Mouse (Mus musculus): ENCODE results near the gene Nubpl. TPM values are rescaled to one million over a fixed set of nuclear protein-coding genes. Genes with fewer than 3 reads are reported as not detected.

Nubpl gene
- polyA plus RNA-seq, 1 experiment from 2014 or later, result 6.3 TPM

- 9% methylated on average over 1 of the region's 1 CpGs for WGBS
- Histone ChIP-seq H3K4me2 (replicated peaks) (no peak overlapping the region), H3K9ac (no peak overlapping the region), H3K36me3 (replicated peaks; ENCODE audit: control insufficient read depth, insufficient read depth) (no peaks in the 10 kb centered on the region), H3K9me3 (ENCODE audit: control insufficient read depth, low read length) (no peaks in the 10 kb centered on the region), H3K27ac (no peak overlapping the region), H3K4me3 (replicated peaks; ENCODE audit: low read length) (no peak overlapping the region), H3K4me1 (replicated peaks; ENCODE audit: control insufficient read depth, insufficient read depth, low read length) (no peaks in the 10 kb centered on the region), H3K27me3 (ENCODE audit: control insufficient read depth, insufficient read depth, low read length) (no peaks in the 10 kb centered on the region)
- DNase-seq (ENCODE audit: low spot score) (no peak), ATAC-seq (ENCODE audit: low FRiP score) (no peak)
Measured at GRCm38 (mm10) chr12:52276320-52276719, 178.8 kb downstream of the Nubpl start.

GRCm38 (mm10) chr12:52281232-52281631, 183.7 kb downstream of the Nubpl start:
- Histone ChIP-seq H3K27ac (no peak overlapping the region), H3K9me3 (ENCODE audit: control insufficient read depth, low read length) (no peaks in the 10 kb centered on the region), H3K4me2 (replicated peaks) (no peak overlapping the region), H3K4me1 (replicated peaks; ENCODE audit: control insufficient read depth, insufficient read depth, low read length) (no peaks in the 10 kb centered on the region), H3K4me3 (replicated peaks; ENCODE audit: low read length) (no peak overlapping the region), H3K36me3 (replicated peaks; ENCODE audit: control insufficient read depth, insufficient read depth) (no peaks in the 10 kb centered on the region), H3K9ac (no peak overlapping the region), H3K27me3 (ENCODE audit: control insufficient read depth, insufficient read depth, low read length) (no peaks in the 10 kb centered on the region)
- WGBS, result 83% methylated on average over 1 of the region's 1 CpGs
- ATAC-seq (ENCODE audit: low FRiP score) (no peak), DNase-seq (ENCODE audit: low spot score) (no peak)

GRCm38 (mm10) chr12:52284471-52284870, 186.9 kb downstream of the Nubpl start:
- no peak overlapping the region for H3K4me3 ChIP-seq (replicated peaks; ENCODE audit: low read length)
- no peaks in the 10 kb centered on the region for H3K27me3 ChIP-seq (ENCODE audit: control insufficient read depth, insufficient read depth, low read length)
- H3K27ac ChIP-seq, result no peak overlapping the region
- H3K4me2 ChIP-seq (replicated peaks), result no peak overlapping the region
- no peak overlapping the region for H3K9ac ChIP-seq
- H3K36me3 ChIP-seq (replicated peaks; ENCODE audit: control insufficient read depth, insufficient read depth), result no peaks in the 10 kb centered on the region
- DNase-seq (ENCODE audit: low spot score) (no peak), ATAC-seq (ENCODE audit: low FRiP score) (no peak)
- peaks cover 7% of the 10 kb centered on the region; the same call in 1 of the 2 replicates for H3K4me1 ChIP-seq (replicated peaks; ENCODE audit: control insufficient read depth, insufficient read depth, low read length)
- H3K9me3 ChIP-seq (ENCODE audit: control insufficient read depth, low read length), result no peaks in the 10 kb centered on the region

- H3K4me1 ChIP-seq (replicated peaks; ENCODE audit: control insufficient read depth, insufficient read depth, low read length), result peaks cover 7% of the 10 kb centered on the region; the same call in 1 of the 2 replicates
Measured at GRCm38 (mm10) chr12:52286802-52287201, 189.3 kb downstream of the Nubpl start.

GRCm38 (mm10) chr12:52288537-52288936, 191.0 kb downstream of the Nubpl start:
- Histone ChIP-seq H3K4me2 (replicated peaks) (no peak overlapping the region), H3K4me3 (replicated peaks; ENCODE audit: low read length) (no peak overlapping the region), H3K4me1 (replicated peaks; ENCODE audit: control insufficient read depth, insufficient read depth, low read length) (peaks cover 7% of the 10 kb centered on the region; the same call in 1 of the 2 replicates), H3K27me3 (ENCODE audit: control insufficient read depth, insufficient read depth, low read length) (no peaks in the 10 kb centered on the region), H3K9me3 (ENCODE audit: control insufficient read depth, low read length) (no peaks in the 10 kb centered on the region), H3K9ac (no peak overlapping the region), H3K36me3 (replicated peaks; ENCODE audit: control insufficient read depth, insufficient read depth) (no peaks in the 10 kb centered on the region), H3K27ac (0 out of 2 replicates have a peak overlapping the region, but pooled peaks have one; percentile 38)
- WGBS, result 81% methylated on average over 4 of the region's 4 CpGs
- ATAC-seq (ENCODE audit: low FRiP score) (no peak), DNase-seq (ENCODE audit: low spot score) (no peak)

More at GRCm38 (mm10) chr12:52286802-52287201, 189.3 kb downstream of the Nubpl start:
- Histone ChIP-seq H3K9me3 (ENCODE audit: control insufficient read depth, low read length) (no peaks in the 10 kb centered on the region), H3K36me3 (replicated peaks; ENCODE audit: control insufficient read depth, insufficient read depth) (no peaks in the 10 kb centered on the region), H3K9ac (no peak overlapping the region), H3K4me2 (replicated peaks) (no peak overlapping the region), H3K27ac (no peak overlapping the region), H3K27me3 (ENCODE audit: control insufficient read depth, insufficient read depth, low read length) (no peaks in the 10 kb centered on the region), H3K4me3 (replicated peaks; ENCODE audit: low read length) (no peak overlapping the region)
- ATAC-seq (ENCODE audit: low FRiP score), result no peak
- 69% methylated on average over 3 of the region's 3 CpGs for WGBS
- DNase-seq (ENCODE audit: low spot score), result no peak

- DNase-seq (ENCODE audit: low spot score) (peak; percentile 62), ATAC-seq (ENCODE audit: low FRiP score) (0 out of 2 replicates have a peak, but pooled peaks have one; percentile 37)
- Histone ChIP-seq H3K4me1 (replicated peaks; ENCODE audit: control insufficient read depth, insufficient read depth, low read length) (peaks cover 11% of the 10 kb centered on the region), H3K9ac (no peak overlapping the region), H3K27ac (peak overlapping the region; percentile 38; the same call in 1 of the 2 replicates), H3K4me2 (replicated peaks) (no peak overlapping the region), H3K27me3 (ENCODE audit: control insufficient read depth, insufficient read depth, low read length) (no peaks in the 10 kb centered on the region), H3K36me3 (replicated peaks; ENCODE audit: control insufficient read depth, insufficient read depth) (no peaks in the 10 kb centered on the region), H3K9me3 (ENCODE audit: control insufficient read depth, low read length) (no peaks in the 10 kb centered on the region), H3K4me3 (replicated peaks; ENCODE audit: low read length) (no peak overlapping the region)
- 47% methylated on average over 11 of the region's 11 CpGs for WGBS
Measured at GRCm38 (mm10) chr12:52288941-52289567, 191.5 kb downstream of the Nubpl start.

- DNase-seq (ENCODE audit: low spot score) (no peak), ATAC-seq (ENCODE audit: low FRiP score) (no peak)
- no peak overlapping the region for H3K9ac ChIP-seq
- H3K27ac ChIP-seq, result no peak overlapping the region
- no peak overlapping the region for H3K4me2 ChIP-seq (replicated peaks)
- no peaks in the 10 kb centered on the region for H3K27me3 ChIP-seq (ENCODE audit: control insufficient read depth, insufficient read depth, low read length)
- H3K9me3 ChIP-seq (ENCODE audit: control insufficient read depth, low read length), result no peaks in the 10 kb centered on the region
- H3K4me1 ChIP-seq (replicated peaks; ENCODE audit: control insufficient read depth, insufficient read depth, low read length), result peaks cover 16% of the 10 kb centered on the region
- no peak overlapping the region for H3K4me3 ChIP-seq (replicated peaks; ENCODE audit: low read length)
- H3K36me3 ChIP-seq (replicated peaks; ENCODE audit: control insufficient read depth, insufficient read depth), result no peaks in the 10 kb centered on the region
- WGBS, result 64% methylated on average over 10 of the region's 10 CpGs
Measured at GRCm38 (mm10) chr12:52289594-52289993, 192.1 kb downstream of the Nubpl start.

- ATAC-seq (ENCODE audit: low FRiP score) (no peak), DNase-seq (ENCODE audit: low spot score) (no peak)
- no peaks in the 10 kb centered on the region for H3K36me3 ChIP-seq (replicated peaks; ENCODE audit: control insufficient read depth, insufficient read depth)
- no peak overlapping the region for H3K4me3 ChIP-seq (replicated peaks; ENCODE audit: low read length)
- WGBS, result 71% methylated on average over 2 of the region's 2 CpGs
- H3K4me1 ChIP-seq (replicated peaks; ENCODE audit: control insufficient read depth, insufficient read depth, low read length), result peaks cover 11% of the 10 kb centered on the region
- H3K27me3 ChIP-seq (ENCODE audit: control insufficient read depth, insufficient read depth, low read length), result no peaks in the 10 kb centered on the region
- H3K4me2 ChIP-seq (replicated peaks), result no peak overlapping the region
- no peaks in the 10 kb centered on the region for H3K9me3 ChIP-seq (ENCODE audit: control insufficient read depth, low read length)
- H3K27ac ChIP-seq, result peak overlapping the region; percentile 58; the same call in 1 of the 2 replicates
- no peak overlapping the region for H3K9ac ChIP-seq
Measured at GRCm38 (mm10) chr12:52293931-52294330, 196.4 kb downstream of the Nubpl start.

- no peaks in the 10 kb centered on the region for H3K9me3 ChIP-seq (ENCODE audit: control insufficient read depth, low read length)
- no peaks in the 10 kb centered on the region for H3K27me3 ChIP-seq (ENCODE audit: control insufficient read depth, insufficient read depth, low read length)
- H3K4me3 ChIP-seq (replicated peaks; ENCODE audit: low read length), result no peak overlapping the region
- H3K9ac ChIP-seq, result no peak overlapping the region
- no peaks in the 10 kb centered on the region for H3K36me3 ChIP-seq (replicated peaks; ENCODE audit: control insufficient read depth, insufficient read depth)
- ATAC-seq (ENCODE audit: low FRiP score), result no peak
- no peak for DNase-seq (ENCODE audit: low spot score)
- peaks cover 9% of the 10 kb centered on the region for H3K4me1 ChIP-seq (replicated peaks; ENCODE audit: control insufficient read depth, insufficient read depth, low read length)
- H3K27ac ChIP-seq, result no peak overlapping the region
- no peak overlapping the region for H3K4me2 ChIP-seq (replicated peaks)
- 95% methylated on average over 2 of the region's 2 CpGs for WGBS
Measured at GRCm38 (mm10) chr12:52297988-52298387, 200.5 kb downstream of the Nubpl start.
